Mouse (Mus musculus) testis, adult 2 months (tissue): ENCODE measurements around the gene Hoxb6.

ENCODE experiments used
- CTCF ChIP-seq: fragments of 200-500 bp; IDR thresholded peaks from 2 replicates; pipeline ENCODE4 v1.5.1; 2012; ENCODE audit warnings: low read depth, mild to moderate bottlenecking, inconsistent platforms, low read length, moderate library complexity; ENCODE audit not compliant: control insufficient read depth, insufficient read depth, insufficient replicate concordance
- POLR2A ChIP-seq: fragments of 200-500 bp; IDR thresholded peaks from 2 replicates; pipeline ENCODE4 v1.6.1; 2012; ENCODE audit warnings: low read depth, mild to moderate bottlenecking, inconsistent platforms, low read length, moderate library complexity; ENCODE audit not compliant: control insufficient read depth

DNA sequence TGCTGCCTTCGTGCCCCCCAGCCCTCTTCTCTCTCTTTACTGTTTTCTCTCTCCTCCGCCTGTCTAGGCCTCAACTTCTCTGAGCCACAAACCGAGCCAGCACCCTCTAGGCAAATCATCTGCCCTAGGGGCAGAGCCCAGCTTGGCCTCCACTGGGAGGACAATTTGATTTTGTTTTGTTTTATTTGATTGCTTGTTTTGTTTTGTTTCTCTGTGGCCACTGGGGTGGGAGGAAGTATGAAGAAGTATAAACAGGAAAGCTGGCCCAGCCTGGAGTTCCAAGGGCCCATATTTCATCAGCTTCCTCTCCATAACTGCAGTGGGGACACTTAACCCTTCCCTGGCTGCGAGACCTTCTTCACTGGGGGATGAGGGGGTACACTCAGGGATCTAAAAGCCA is 17.0 kb downstream of the Hoxb6 start:
- TF ChIP-seq POLR2A (no peak), CTCF (no peak)
